Mouse (Mus musculus): Measurements from ENCODE around the gene Rtf1. TPM values are rescaled to one million over a fixed set of nuclear protein-coding genes. Genes with fewer than 3 reads are reported as not detected.

The Rtf1 gene
- polyA plus RNA-seq, 1 experiment = 7.2 TPM

DNA sequence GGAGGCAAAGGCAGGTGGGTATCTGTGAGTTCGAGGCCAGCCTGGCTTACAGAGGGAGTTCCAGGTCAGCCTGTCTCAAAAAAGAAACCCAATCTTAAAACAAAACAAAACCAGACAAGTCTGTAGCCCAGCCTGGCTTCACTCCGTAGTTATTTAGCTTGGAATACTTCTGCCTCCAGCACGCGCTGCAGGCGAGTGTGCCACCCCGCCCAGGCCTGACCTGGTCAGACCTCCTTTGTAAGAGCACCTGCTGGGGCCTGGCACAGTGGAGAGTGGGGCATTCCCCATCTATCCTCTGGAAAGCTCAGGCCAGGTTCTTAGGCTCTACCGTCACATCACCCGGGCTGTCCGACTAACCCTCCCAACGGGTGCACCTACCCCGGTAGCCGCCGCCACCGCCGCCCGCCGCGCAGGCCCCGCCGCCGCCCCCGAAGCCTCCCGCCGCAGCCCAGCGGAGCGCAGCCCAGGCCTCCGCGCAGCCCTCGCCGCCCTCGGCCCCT, 82.8 kb downstream of the Rtf1 start:
- H3K79me2 ChIP-seq (ENCODE audit: control insufficient read depth, insufficient read depth) = no peaks in the 10 kb centered on the region
- TF ChIP-seq USF1 (IDR thresholded peaks at IDR 0.05; ENCODE audit: low read depth) (no peak), REST (IDR thresholded peaks at IDR 0.05; ENCODE audit: insufficient read depth, insufficient read length) (no peak), MAX (IDR thresholded peaks at IDR 0.05; ENCODE audit: low read depth) (no peak), POLR2AphosphoS2 (IDR thresholded peaks at IDR 0.05; ENCODE audit: insufficient read length, low read depth) (no peak), SRF (IDR thresholded peaks at IDR 0.05; ENCODE audit: control insufficient read depth, insufficient read length, low read depth) (no peak), MYOD1 (IDR thresholded peaks at IDR 0.05; ENCODE audit: control insufficient read depth in 1 of 3, insufficient read length in 2 of 3, low read depth in 2 of 3) (no peak), MYOG (IDR thresholded peaks at IDR 0.05; ENCODE audit: control insufficient read depth in 1 of 3, insufficient read depth in 1 of 3, insufficient read length in 2 of 3, low read depth in 2 of 3) (no peak), CEBPB (IDR thresholded peaks at IDR 0.05; ENCODE audit: insufficient read depth, poor library complexity, severe bottlenecking) (no peak), TCF3 (IDR thresholded peaks at IDR 0.05; ENCODE audit: insufficient read length, low read depth) (no peak), E2F4 (IDR thresholded peaks at IDR 0.05; ENCODE audit: insufficient read depth) (no peak), POLR2A (IDR thresholded peaks at IDR 0.05; ENCODE audit: insufficient read length, low read depth) (no peak), TCF12 (IDR thresholded peaks at IDR 0.05; ENCODE audit: insufficient read depth, poor library complexity, severe bottlenecking) (no peak)
- H3ac ChIP-seq (ENCODE audit: control insufficient read depth, insufficient read length) = no peak overlapping the region
- no peak overlapping the region for H3K4me2 ChIP-seq (ENCODE audit: low read depth)
- H3K4me3 ChIP-seq = no peak overlapping the region
- peaks cover 50% of the 10 kb centered on the region for H3K27me3 ChIP-seq (ENCODE audit: control insufficient read depth, insufficient read depth, insufficient read length)
- no peaks in the 10 kb centered on the region for H3K36me3 ChIP-seq (ENCODE audit: control insufficient read depth, insufficient read depth)

DNA sequence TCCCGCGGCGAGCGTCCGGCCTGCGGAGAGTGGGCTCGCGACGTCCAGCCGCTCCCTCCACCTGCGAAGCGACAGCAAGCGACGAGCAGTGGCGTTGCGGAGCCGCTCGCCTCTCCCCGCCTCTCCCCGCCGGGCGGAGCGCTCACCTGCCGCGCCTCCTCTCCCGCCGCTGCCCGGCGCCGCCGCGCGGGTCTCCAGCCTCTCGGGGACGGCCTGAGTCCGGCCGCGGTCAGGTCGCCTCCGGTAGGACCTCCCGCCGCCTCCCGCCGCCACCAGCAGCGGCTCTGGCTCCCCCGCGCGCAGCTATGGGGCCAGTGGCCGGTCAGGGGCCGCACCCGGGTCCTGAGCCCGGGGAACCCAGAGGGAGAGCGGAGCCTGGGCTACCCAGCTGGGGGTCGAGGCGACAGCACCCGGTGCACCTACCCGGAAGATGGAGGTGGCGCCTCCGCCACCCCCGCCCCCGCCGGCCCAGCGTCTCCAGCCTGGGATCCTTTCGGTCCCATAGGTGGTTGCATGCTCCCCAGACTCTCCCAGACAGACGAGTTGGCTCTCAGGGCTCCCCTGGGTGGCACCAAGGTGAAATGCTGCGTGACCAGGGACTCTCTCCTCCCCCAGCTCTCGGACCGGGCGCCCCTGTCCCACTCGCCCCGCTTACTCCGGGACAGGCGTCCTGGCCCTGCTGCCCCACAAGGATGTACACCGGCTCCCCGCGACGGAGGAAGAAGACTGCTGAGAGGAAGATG, 83.4 kb downstream of the Rtf1 start:
- Histone ChIP-seq H3K79me2 (ENCODE audit: control insufficient read depth, insufficient read depth) (no peaks in the 10 kb centered on the region), H3K4me2 (ENCODE audit: low read depth) (peak overlapping the region; percentile 24), H3ac (ENCODE audit: control insufficient read depth, insufficient read length) (no peak overlapping the region), H3K27me3 (ENCODE audit: control insufficient read depth, insufficient read depth, insufficient read length) (peaks cover 43% of the 10 kb centered on the region), H3K4me3 (no peak overlapping the region), H3K36me3 (ENCODE audit: control insufficient read depth, insufficient read depth) (no peaks in the 10 kb centered on the region)
- no peak for TF ChIP-seq E2F4 (IDR thresholded peaks at IDR 0.05; ENCODE audit: insufficient read depth)
- no peak for TF ChIP-seq MYOG (IDR thresholded peaks at IDR 0.05; ENCODE audit: control insufficient read depth in 1 of 3, insufficient read depth in 1 of 3, insufficient read length in 2 of 3, low read depth in 2 of 3)
- no peak for TF ChIP-seq CEBPB (IDR thresholded peaks at IDR 0.05; ENCODE audit: insufficient read depth, poor library complexity, severe bottlenecking)
- TF ChIP-seq MAX (IDR thresholded peaks at IDR 0.05; ENCODE audit: low read depth) = no peak
- no peak for TF ChIP-seq POLR2A (IDR thresholded peaks at IDR 0.05; ENCODE audit: insufficient read length, low read depth)
- TF ChIP-seq USF1 (IDR thresholded peaks at IDR 0.05; ENCODE audit: low read depth) = no peak
- TF ChIP-seq POLR2AphosphoS2 (IDR thresholded peaks at IDR 0.05; ENCODE audit: insufficient read length, low read depth) = no peak
- TF ChIP-seq TCF12 (IDR thresholded peaks at IDR 0.05; ENCODE audit: insufficient read depth, poor library complexity, severe bottlenecking) = no peak
- no peak for TF ChIP-seq MYOD1 (IDR thresholded peaks at IDR 0.05; ENCODE audit: control insufficient read depth in 1 of 3, insufficient read length in 2 of 3, low read depth in 2 of 3)
- TF ChIP-seq TCF3 (IDR thresholded peaks at IDR 0.05; ENCODE audit: insufficient read length, low read depth) = no peak
- no peak for TF ChIP-seq REST (IDR thresholded peaks at IDR 0.05; ENCODE audit: insufficient read depth, insufficient read length)
- no peak for TF ChIP-seq SRF (IDR thresholded peaks at IDR 0.05; ENCODE audit: control insufficient read depth, insufficient read length, low read depth)

- Histone ChIP-seq H3ac (ENCODE audit: control insufficient read depth, insufficient read length) (no peak overlapping the region), H3K4me3 (no peak overlapping the region), H3K4me2 (ENCODE audit: low read depth) (peak overlapping the region; percentile 24), H3K79me2 (ENCODE audit: control insufficient read depth, insufficient read depth) (no peaks in the 10 kb centered on the region), H3K36me3 (ENCODE audit: control insufficient read depth, insufficient read depth) (no peaks in the 10 kb centered on the region), H3K27me3 (ENCODE audit: control insufficient read depth, insufficient read depth, insufficient read length) (peaks cover 35% of the 10 kb centered on the region)
- TF ChIP-seq TCF3 (IDR thresholded peaks at IDR 0.05; ENCODE audit: insufficient read length, low read depth) (no peak), TCF12 (IDR thresholded peaks at IDR 0.05; ENCODE audit: insufficient read depth, poor library complexity, severe bottlenecking) (no peak), E2F4 (IDR thresholded peaks at IDR 0.05; ENCODE audit: insufficient read depth) (no peak), USF1 (IDR thresholded peaks at IDR 0.05; ENCODE audit: low read depth) (no peak), SRF (IDR thresholded peaks at IDR 0.05; ENCODE audit: control insufficient read depth, insufficient read length, low read depth) (no peak), POLR2AphosphoS2 (IDR thresholded peaks at IDR 0.05; ENCODE audit: insufficient read length, low read depth) (no peak), MAX (IDR thresholded peaks at IDR 0.05; ENCODE audit: low read depth) (no peak), MYOG (IDR thresholded peaks at IDR 0.05; ENCODE audit: control insufficient read depth in 1 of 3, insufficient read depth in 1 of 3, insufficient read length in 2 of 3, low read depth in 2 of 3) (no peak), MYOD1 (IDR thresholded peaks at IDR 0.05; ENCODE audit: control insufficient read depth in 1 of 3, insufficient read length in 2 of 3, low read depth in 2 of 3) (no peak), REST (IDR thresholded peaks at IDR 0.05; ENCODE audit: insufficient read depth, insufficient read length) (no peak), CEBPB (IDR thresholded peaks at IDR 0.05; ENCODE audit: insufficient read depth, poor library complexity, severe bottlenecking) (no peak), POLR2A (IDR thresholded peaks at IDR 0.05; ENCODE audit: insufficient read length, low read depth) (no peak)
These were observed 84.3 kb downstream of the Rtf1 start for GRCm38 (mm10) chr2:119758844-119759835.

DNA sequence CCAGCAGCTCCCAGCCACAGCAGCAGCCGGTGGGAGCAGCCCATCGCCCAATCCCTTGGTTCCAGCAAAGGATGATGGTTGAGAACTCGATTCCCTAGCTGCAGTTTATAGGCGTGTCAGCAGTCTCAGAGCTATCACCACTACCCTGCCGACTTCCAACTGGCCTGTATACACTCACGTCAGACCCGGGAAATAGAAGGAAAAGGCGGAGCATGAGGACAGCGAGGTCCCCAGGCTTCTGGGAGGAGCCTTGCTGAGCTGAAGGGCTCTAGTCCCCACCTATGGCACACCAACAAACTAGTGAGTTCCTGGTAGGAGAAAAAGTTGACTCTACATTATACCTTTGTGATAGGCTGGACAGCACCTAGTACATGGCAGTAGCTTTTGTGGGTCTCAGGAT, 85.4 kb downstream of the Rtf1 start, which contains the start of gene Ltk:
Gene Ltk, minus strand, starts transcription at position 181 of the 400 bp plus-strand sequence.
- Histone ChIP-seq H3K4me3 (no peak within 1 kb of the TSS), H3ac (ENCODE audit: control insufficient read depth, insufficient read length) (no peak within 1 kb of the TSS), H3K79me2 (ENCODE audit: control insufficient read depth, insufficient read depth) (no peaks in the 10 kb centered on the region), H3K4me2 (ENCODE audit: low read depth) (no peak within 1 kb of the TSS), H3K27me3 (ENCODE audit: control insufficient read depth, insufficient read depth, insufficient read length) (peaks cover 28% of the 10 kb centered on the region), H3K36me3 (ENCODE audit: control insufficient read depth, insufficient read depth) (no peaks in the 10 kb centered on the region)
- no peak for TF ChIP-seq POLR2AphosphoS2 (IDR thresholded peaks at IDR 0.05; ENCODE audit: insufficient read length, low read depth)
- TF ChIP-seq MAX (IDR thresholded peaks at IDR 0.05; ENCODE audit: low read depth) = no peak
- TF ChIP-seq E2F4 (IDR thresholded peaks at IDR 0.05; ENCODE audit: insufficient read depth) = no peak
- TF ChIP-seq USF1 (IDR thresholded peaks at IDR 0.05; ENCODE audit: low read depth) = no peak
- TF ChIP-seq REST (IDR thresholded peaks at IDR 0.05; ENCODE audit: insufficient read depth, insufficient read length) = no peak
- TF ChIP-seq POLR2A (IDR thresholded peaks at IDR 0.05; ENCODE audit: insufficient read length, low read depth) = no peak
- TF ChIP-seq MYOD1 (IDR thresholded peaks at IDR 0.05; ENCODE audit: control insufficient read depth in 1 of 3, insufficient read length in 2 of 3, low read depth in 2 of 3) = no peak
- TF ChIP-seq SRF (IDR thresholded peaks at IDR 0.05; ENCODE audit: control insufficient read depth, insufficient read length, low read depth) = no peak
- no peak for TF ChIP-seq CEBPB (IDR thresholded peaks at IDR 0.05; ENCODE audit: insufficient read depth, poor library complexity, severe bottlenecking)
- TF ChIP-seq MYOG (IDR thresholded peaks at IDR 0.05; ENCODE audit: control insufficient read depth in 1 of 3, insufficient read depth in 1 of 3, insufficient read length in 2 of 3, low read depth in 2 of 3) = no peak
- TF ChIP-seq TCF12 (IDR thresholded peaks at IDR 0.05; ENCODE audit: insufficient read depth, poor library complexity, severe bottlenecking) = no peak
- no peak for TF ChIP-seq TCF3 (IDR thresholded peaks at IDR 0.05; ENCODE audit: insufficient read length, low read depth)

Data from myocyte (in vitro differentiated cells).